Mouse (Mus musculus): ENCODE measurements around the gene Arid1a. TPM values are rescaled to one million over a fixed set of nuclear protein-coding genes. Genes with fewer than 3 reads are reported as not detected.
"Not testable (repeated sequence)": the region's sequence is repeated elsewhere in the genome, so short reads cannot be mapped to it uniquely, and the experiment has no call there.

Arid1a gene
- polyA plus RNA-seq, 1 experiment from 2014 or later: 32.7 TPM

- Histone ChIP-seq H3K9me3 (replicated peaks) (no peaks in the 10 kb centered on the region), H3K27ac (replicated peaks) (no peak overlapping the region), H3K27me3 (ENCODE audit: low read depth, poor library complexity, severe bottlenecking) (no peaks in the 10 kb centered on the region), H3K36me3 (no peaks in the 10 kb centered on the region), H3K4me1 (peaks cover 16% of the 10 kb centered on the region), H3K4me3 (no peak overlapping the region)
- DNase-seq (ENCODE audit: low spot score): no peak
- 74% methylated on average over 10 of the region's 10 CpGs for whole genome bisulfite sequencing
Measured at GRCm38 (mm10) chr4:133652746-133653145, 103.8 kb downstream of the Arid1a start.

GRCm38 (mm10) chr4:133651986-133652385, 104.6 kb downstream of the Arid1a start:
- no peak overlapping the region for H3K4me3 ChIP-seq
- no peaks in the 10 kb centered on the region for H3K27me3 ChIP-seq (ENCODE audit: low read depth, poor library complexity, severe bottlenecking)
- H3K36me3 ChIP-seq: no peaks in the 10 kb centered on the region
- DNase-seq (ENCODE audit: low spot score): no peak
- no peak overlapping the region for H3K27ac ChIP-seq (replicated peaks)
- peaks cover 16% of the 10 kb centered on the region for H3K4me1 ChIP-seq
- WGBS: 71% methylated on average over 4 of the region's 4 CpGs
- H3K9me3 ChIP-seq (replicated peaks): no peaks in the 10 kb centered on the region

GRCm38 (mm10) chr4:133651445-133651844, 105.1 kb downstream of the Arid1a start:
- H3K4me1 ChIP-seq: peaks cover 15% of the 10 kb centered on the region
- no peak for DNase-seq (ENCODE audit: low spot score)
- no peak overlapping the region for H3K27ac ChIP-seq (replicated peaks)
- no peaks in the 10 kb centered on the region for H3K9me3 ChIP-seq (replicated peaks)
- H3K4me3 ChIP-seq: no peak overlapping the region
- no peaks in the 10 kb centered on the region for H3K36me3 ChIP-seq
- H3K27me3 ChIP-seq (ENCODE audit: low read depth, poor library complexity, severe bottlenecking): no peaks in the 10 kb centered on the region
- WGBS: 60% methylated on average over 10 of the region's 10 CpGs

GRCm38 (mm10) chr4:133649989-133650699, 106.4 kb downstream of the Arid1a start, which contains the start of gene Zdhhc18:
Zdhhc18 (minus strand) TSS chr4:133650154.
- H3K4me1 ChIP-seq: peaks cover 11% of the 10 kb centered on the region
- DNase-seq (ENCODE audit: low spot score): peak; percentile 75
- peak within 1 kb of the TSS; percentile 37 for H3K4me3 ChIP-seq
- no peaks in the 10 kb centered on the region for H3K27me3 ChIP-seq (ENCODE audit: low read depth, poor library complexity, severe bottlenecking)
- peaks cover 2% of the 10 kb centered on the region; the same call in 1 of the 2 replicates for H3K9me3 ChIP-seq (replicated peaks)
- 40% methylated on average over 7 of the region's 7 CpGs for WGBS
- H3K36me3 ChIP-seq: no peaks in the 10 kb centered on the region
- H3K27ac ChIP-seq (replicated peaks): peak within 1 kb of the TSS; percentile 29; the same call in 1 of the 2 replicates

- H3K4me3 ChIP-seq; H3K27ac ChIP-seq (replicated peaks); H3K36me3 ChIP-seq; H3K9me3 ChIP-seq (replicated peaks); DNase-seq (ENCODE audit: low spot score); H3K27me3 ChIP-seq (ENCODE audit: low read depth, poor library complexity, severe bottlenecking): not testable (repeated sequence)
- 91% methylated on average over 5 of the region's 5 CpGs for WGBS
- H3K4me1 ChIP-seq: peaks cover 11% of the 10 kb centered on the region
Measured at GRCm38 (mm10) chr4:133649464-133649863, 107.1 kb downstream of the Arid1a start.

GRCm38 (mm10) chr4:133645680-133646079, 110.9 kb downstream of the Arid1a start:
- no peaks in the 10 kb centered on the region for H3K27me3 ChIP-seq (ENCODE audit: low read depth, poor library complexity, severe bottlenecking)
- WGBS: 40% methylated on average over 21 of the region's 21 CpGs
- peaks cover 3% of the 10 kb centered on the region for H3K4me1 ChIP-seq
- H3K36me3 ChIP-seq: no peaks in the 10 kb centered on the region
- H3K27ac ChIP-seq (replicated peaks): no peak overlapping the region
- H3K4me3 ChIP-seq: no peak overlapping the region
- no peak for DNase-seq (ENCODE audit: low spot score)
- peaks cover 4% of the 10 kb centered on the region; the same call in 1 of the 2 replicates for H3K9me3 ChIP-seq (replicated peaks)

GRCm38 (mm10) chr4:133645195-133645594, 111.4 kb downstream of the Arid1a start:
- Histone ChIP-seq H3K27me3 (ENCODE audit: low read depth, poor library complexity, severe bottlenecking) (no peaks in the 10 kb centered on the region), H3K27ac (replicated peaks) (no peak overlapping the region), H3K9me3 (replicated peaks) (peaks cover 4% of the 10 kb centered on the region; the same call in 1 of the 2 replicates), H3K36me3 (no peaks in the 10 kb centered on the region), H3K4me3 (no peak overlapping the region), H3K4me1 (peaks cover 3% of the 10 kb centered on the region)
- 88% methylated on average over 3 of the region's 3 CpGs for WGBS
- DNase-seq (ENCODE audit: low spot score): no peak

- DNase-seq (ENCODE audit: low spot score): no peak
- 83% methylated on average over 5 of the region's 5 CpGs for WGBS
Measured at GRCm38 (mm10) chr4:133634043-133634410, 122.5 kb downstream of the Arid1a start.

GRCm38 (mm10) chr4:133633332-133634042, 123.1 kb downstream of the Arid1a start:
- Histone ChIP-seq H3K9me3 (replicated peaks) (no peaks in the 10 kb centered on the region), H3K27ac (replicated peaks) (peak overlapping the region; percentile 87), H3K27me3 (ENCODE audit: low read depth, poor library complexity, severe bottlenecking) (0 out of 2 replicates have a peak, but pooled peaks cover 3% of the 10 kb centered on the region), H3K4me3 (peak overlapping the region; percentile 93), H3K4me1 (peaks cover 27% of the 10 kb centered on the region), H3K36me3 (no peaks in the 10 kb centered on the region)
- WGBS: 8% methylated on average over 47 of the region's 47 CpGs
- peak; percentile 88 for DNase-seq (ENCODE audit: low spot score)

More at GRCm38 (mm10) chr4:133634043-133634410, 122.5 kb downstream of the Arid1a start:
- H3K4me3 ChIP-seq: 0 out of 2 replicates have a peak overlapping the region, but pooled peaks have one; percentile 93
- no peaks in the 10 kb centered on the region for H3K36me3 ChIP-seq
- 0 out of 2 replicates have a peak, but pooled peaks cover 3% of the 10 kb centered on the region for H3K27me3 ChIP-seq (ENCODE audit: low read depth, poor library complexity, severe bottlenecking)
- H3K27ac ChIP-seq (replicated peaks): no peak overlapping the region
- H3K9me3 ChIP-seq (replicated peaks): no peaks in the 10 kb centered on the region
- H3K4me1 ChIP-seq: peaks cover 27% of the 10 kb centered on the region

- Histone ChIP-seq H3K36me3 (no peaks in the 10 kb centered on the region), H3K4me3 (peak overlapping the region; percentile 93), H3K4me1 (peaks cover 27% of the 10 kb centered on the region), H3K9me3 (replicated peaks) (no peaks in the 10 kb centered on the region), H3K27me3 (ENCODE audit: low read depth, poor library complexity, severe bottlenecking) (0 out of 2 replicates have a peak, but pooled peaks cover 3% of the 10 kb centered on the region), H3K27ac (replicated peaks) (peak overlapping the region; percentile 87)
- DNase-seq (ENCODE audit: low spot score): no peak
- WGBS: 2% methylated on average over 56 of the region's 69 CpGs
Measured at GRCm38 (mm10) chr4:133632483-133633327, 123.9 kb downstream of the Arid1a start.

- H3K27me3 ChIP-seq (ENCODE audit: low read depth, poor library complexity, severe bottlenecking): 0 out of 2 replicates have a peak, but pooled peaks cover 3% of the 10 kb centered on the region
- H3K27ac ChIP-seq (replicated peaks): no peak overlapping the region; the same call in 1 of the 2 replicates
- H3K4me1 ChIP-seq: peaks cover 29% of the 10 kb centered on the region
- no peaks in the 10 kb centered on the region for H3K9me3 ChIP-seq (replicated peaks)
- 49% methylated on average over 9 of the region's 9 CpGs for WGBS
- no peak for DNase-seq (ENCODE audit: low spot score)
- H3K4me3 ChIP-seq: peak overlapping the region; percentile 93
- H3K36me3 ChIP-seq: peaks cover 4% of the 10 kb centered on the region
Measured at GRCm38 (mm10) chr4:133631769-133632411, 124.7 kb downstream of the Arid1a start.
